Comparison of ENCODE assay signal across 12 mouse cellular contexts in the genomic region with DNA sequence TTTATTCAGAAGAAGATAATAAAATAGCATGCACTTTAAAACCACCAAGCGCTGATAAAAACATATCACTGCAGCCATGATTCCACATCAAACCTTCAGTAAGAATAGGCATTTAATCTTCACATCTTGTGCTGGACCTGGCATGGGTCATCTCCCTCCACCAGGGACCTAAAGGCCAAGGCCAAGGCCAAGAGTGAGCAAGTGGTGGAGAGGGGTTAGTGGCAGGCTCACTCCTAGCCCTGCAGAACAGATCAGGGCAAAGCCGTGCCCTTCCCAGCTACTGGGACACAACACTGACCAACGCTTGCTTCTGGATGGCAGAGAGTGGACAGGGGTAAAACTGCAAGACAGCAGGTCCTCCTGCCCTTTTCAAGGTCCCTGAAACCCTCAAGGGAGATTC. TPM values are rescaled to one million over a fixed set of nuclear protein-coding genes. Genes with fewer than 3 reads are reported as not detected.
DNase-seq lines count a peak whose midpoint lies in the region; ATAC-seq and TF ChIP-seq lines count a peak whose summit lies in the region.
"Had no signal": no experiment of that assay in that cellular context is flagged by ENCODE, and none has a peak within 500 bp of the region (broad histone marks: within the 10 kb centered on the region; RNA-seq: fewer than 3 reads in every experiment).

No protein-coding gene starts in this region.

- TF ChIP-seq CTCF in stomach, postnatal 0 days (IDR thresholded peaks at IDR 0.05; ENCODE audit: low read depth): no peak

- peaks cover 32% of the 10 kb centered on the region for H3K4me1 ChIP-seq in hindbrain, embryonic 12.5 days
- H3K4me1 ChIP-seq in hindbrain, embryonic 11.5 days (replicated peaks; ENCODE audit: control insufficient read depth, insufficient read depth, low read length): 0 out of 2 replicates have a peak, but pooled peaks cover 4% of the 10 kb centered on the region
- H3K4me1 ChIP-seq in midbrain, embryonic 16.5 days (ENCODE audit: control insufficient read depth, insufficient read depth, low read length): peaks cover 29% of the 10 kb centered on the region
- H3K4me1 ChIP-seq in midbrain, embryonic 10.5 days: peaks cover 39% of the 10 kb centered on the region
- peaks cover 34% of the 10 kb centered on the region for H3K4me1 ChIP-seq in embryonic facial prominence, embryonic 15.5 days
- H3K4me1 ChIP-seq in stomach, postnatal 0 days (replicated peaks; ENCODE audit: control insufficient read depth, insufficient read depth): peaks cover 8% of the 10 kb centered on the region; the same call in 1 of the 2 replicates
- peaks cover 34% of the 10 kb centered on the region for H3K4me1 ChIP-seq in heart, embryonic 10.5 days
- H3K4me1 ChIP-seq: liver, embryonic 15.5 days had no signal

- no peak for DNase-seq in hindbrain, embryonic 11.5 days (ENCODE audit: low spot score)
- no peak for DNase-seq in midbrain, embryonic 10.5 days (ENCODE audit: low spot score)
- DNase-seq in stomach, postnatal 0 days (ENCODE audit: low spot score): no peak
- no peak for DNase-seq in heart, embryonic 10.5 days (ENCODE audit: low spot score)
- DNase-seq: right cerebral cortex, postnatal 25 days; thymus, postnatal 4 days had no signal

- H3K9me3 ChIP-seq in hindbrain, embryonic 12.5 days (replicated peaks): no peaks in the 10 kb centered on the region
- no peaks in the 10 kb centered on the region for H3K9me3 ChIP-seq in hindbrain, embryonic 11.5 days (ENCODE audit: control insufficient read depth, low read length)
- no peaks in the 10 kb centered on the region for H3K9me3 ChIP-seq in midbrain, embryonic 16.5 days (replicated peaks; ENCODE audit: control insufficient read depth, low read length, poor library complexity, severe bottlenecking)
- H3K9me3 ChIP-seq in midbrain, embryonic 10.5 days (replicated peaks): no peaks in the 10 kb centered on the region
- H3K9me3 ChIP-seq in embryonic facial prominence, embryonic 15.5 days (replicated peaks): no peaks in the 10 kb centered on the region
- H3K9me3 ChIP-seq in stomach, postnatal 0 days (ENCODE audit: control insufficient read depth, low read length): no peaks in the 10 kb centered on the region
- H3K9me3 ChIP-seq in heart, embryonic 10.5 days: no peaks in the 10 kb centered on the region
- H3K9me3 ChIP-seq: liver, embryonic 15.5 days had no signal

- WGBS in hindbrain, embryonic 12.5 days: 95% methylated on average over 3 of the region's 3 CpGs
- WGBS in hindbrain, embryonic 11.5 days: 84% methylated on average over 3 of the region's 3 CpGs
- 91% methylated on average over 3 of the region's 3 CpGs for WGBS in midbrain, embryonic 16.5 days
- WGBS in midbrain, embryonic 10.5 days: 89% methylated on average over 3 of the region's 3 CpGs
- whole genome bisulfite sequencing in embryonic facial prominence, embryonic 15.5 days: 84% methylated on average over 3 of the region's 3 CpGs
- 80% methylated on average over 3 of the region's 3 CpGs for whole genome bisulfite sequencing in stomach, postnatal 0 days
- WGBS in heart, embryonic 10.5 days: 86% methylated on average over 3 of the region's 3 CpGs

- no peak overlapping the region for H3K4me2 ChIP-seq in hindbrain, embryonic 12.5 days (replicated peaks)
- H3K4me2 ChIP-seq in hindbrain, embryonic 11.5 days (replicated peaks; ENCODE audit: low read depth, low read length): no peak overlapping the region
- H3K4me2 ChIP-seq in midbrain, embryonic 16.5 days (ENCODE audit: low read length): no peak overlapping the region
- no peak overlapping the region for H3K4me2 ChIP-seq in embryonic facial prominence, embryonic 15.5 days (replicated peaks)
- H3K4me2 ChIP-seq in stomach, postnatal 0 days (replicated peaks; ENCODE audit: low read depth): no peak overlapping the region
- H3K4me2 ChIP-seq: liver, embryonic 15.5 days had no signal

- no peaks in the 10 kb centered on the region for H3K27me3 ChIP-seq in hindbrain, embryonic 12.5 days
- H3K27me3 ChIP-seq in hindbrain, embryonic 11.5 days (ENCODE audit: control insufficient read depth, insufficient read depth, low read length): no peaks in the 10 kb centered on the region
- no peaks in the 10 kb centered on the region for H3K27me3 ChIP-seq in midbrain, embryonic 16.5 days (ENCODE audit: control insufficient read depth, insufficient read depth, low read depth, low read length)
- 0 out of 2 replicates have a peak, but pooled peaks cover 4% of the 10 kb centered on the region for H3K27me3 ChIP-seq in midbrain, embryonic 10.5 days (ENCODE audit: low read depth, poor library complexity, severe bottlenecking)
- no peaks in the 10 kb centered on the region for H3K27me3 ChIP-seq in embryonic facial prominence, embryonic 15.5 days
- no peaks in the 10 kb centered on the region for H3K27me3 ChIP-seq in stomach, postnatal 0 days (ENCODE audit: control insufficient read depth, insufficient read depth, low read length)
- H3K27me3 ChIP-seq in heart, embryonic 10.5 days (ENCODE audit: insufficient read depth, poor library complexity, severe bottlenecking): no peaks in the 10 kb centered on the region

- peaks cover 55% of the 10 kb centered on the region for H3K36me3 ChIP-seq in hindbrain, embryonic 12.5 days
- peaks cover 8% of the 10 kb centered on the region; the same call in 1 of the 2 replicates for H3K36me3 ChIP-seq in hindbrain, embryonic 11.5 days (ENCODE audit: control insufficient read depth, insufficient read depth, low read length)
- peaks cover 29% of the 10 kb centered on the region for H3K36me3 ChIP-seq in midbrain, embryonic 16.5 days (ENCODE audit: control insufficient read depth, insufficient read depth, low read length)
- peaks cover 66% of the 10 kb centered on the region for H3K36me3 ChIP-seq in midbrain, embryonic 10.5 days
- peaks cover 49% of the 10 kb centered on the region for H3K36me3 ChIP-seq in embryonic facial prominence, embryonic 15.5 days
- H3K36me3 ChIP-seq in stomach, postnatal 0 days (ENCODE audit: control insufficient read depth, insufficient read depth, low read length): peaks cover 19% of the 10 kb centered on the region
- H3K36me3 ChIP-seq in heart, embryonic 10.5 days: peaks cover 54% of the 10 kb centered on the region

- H3K27ac ChIP-seq in hindbrain, embryonic 12.5 days: no peak overlapping the region
- H3K27ac ChIP-seq in hindbrain, embryonic 11.5 days (ENCODE audit: low read depth, low read length): no peak overlapping the region
- H3K27ac ChIP-seq in midbrain, embryonic 16.5 days (ENCODE audit: low read length): peak overlapping the region; percentile 95; the same call in 1 of the 2 replicates
- H3K27ac ChIP-seq in midbrain, embryonic 10.5 days (replicated peaks): no peak overlapping the region
- H3K27ac ChIP-seq in embryonic facial prominence, embryonic 15.5 days (replicated peaks): peak overlapping the region; percentile 55
- H3K27ac ChIP-seq in stomach, postnatal 0 days (replicated peaks): 0 out of 2 replicates have a peak overlapping the region, but pooled peaks have one; percentile 25
- no peak overlapping the region for H3K27ac ChIP-seq in heart, embryonic 10.5 days
- H3K27ac ChIP-seq: liver, embryonic 15.5 days had no signal

- no peak overlapping the region for H3K4me3 ChIP-seq in hindbrain, embryonic 12.5 days
- H3K4me3 ChIP-seq in hindbrain, embryonic 11.5 days (ENCODE audit: low read depth, low read length): no peak overlapping the region
- no peak overlapping the region for H3K4me3 ChIP-seq in midbrain, embryonic 16.5 days (ENCODE audit: low read depth, low read length)
- H3K4me3 ChIP-seq in midbrain, embryonic 10.5 days: no peak overlapping the region
- H3K4me3 ChIP-seq in embryonic facial prominence, embryonic 15.5 days (replicated peaks): no peak overlapping the region
- no peak overlapping the region for H3K4me3 ChIP-seq in stomach, postnatal 0 days (ENCODE audit: low read depth, low read length)
- H3K4me3 ChIP-seq in heart, embryonic 10.5 days: no peak overlapping the region
- H3K4me3 ChIP-seq: liver, embryonic 15.5 days had no signal

- H3K9ac ChIP-seq in hindbrain, embryonic 12.5 days: 0 out of 2 replicates have a peak overlapping the region, but pooled peaks have one; percentile 13
- H3K9ac ChIP-seq in hindbrain, embryonic 11.5 days (ENCODE audit: low read depth, low read length): no peak overlapping the region
- no peak overlapping the region for H3K9ac ChIP-seq in midbrain, embryonic 16.5 days (ENCODE audit: low read depth, low read length)
- H3K9ac ChIP-seq in embryonic facial prominence, embryonic 15.5 days: no peak overlapping the region
- peak overlapping the region; percentile 18; the same call in 1 of the 2 replicates for H3K9ac ChIP-seq in stomach, postnatal 0 days (ENCODE audit: low read length)
- H3K9ac ChIP-seq: liver, embryonic 15.5 days had no signal

- no peak for ATAC-seq in hindbrain, embryonic 12.5 days (ENCODE audit: low FRiP score)
- ATAC-seq in hindbrain, embryonic 11.5 days (ENCODE audit: low FRiP score): no peak
- ATAC-seq in midbrain, embryonic 16.5 days: no peak
- no peak for ATAC-seq in embryonic facial prominence, embryonic 15.5 days (ENCODE audit: insufficient number of reproducible peaks, low FRiP score, low TSS enrichment, low read depth)
- no peak for ATAC-seq in stomach, postnatal 0 days (ENCODE audit: low FRiP score, low TSS enrichment)
- ATAC-seq: inflammation-experienced regulatory T-cells, adult 6 months had no signal

- no peak for TF ChIP-seq EP300 in stomach, postnatal 0 days (optimal IDR thresholded peaks at IDR 0.05)

RNA-seq across cellular contexts. Expression of a gene that starts 0.9 kb away (rescaled TPM):
- 147 and 151 TPM in 2 replicates for polyA plus RNA-seq in hindbrain, embryonic 12.5 days (2016; fragmentation: Nextera tagmentation; extraction: Ambion mirVana)
- 56.2 and 61.3 TPM in 2 replicates for polyA plus RNA-seq in hindbrain, embryonic 11.5 days (2014; fragmentation: Nextera tagmentation; extraction: Ambion mirVana)
- 242 and 267 TPM in 2 replicates for polyA plus RNA-seq in midbrain, embryonic 16.5 days (2015; fragmentation: Nextera tagmentation; extraction: Ambion mirVana)
- 111 and 122 TPM in 2 replicates for polyA plus RNA-seq in midbrain, embryonic 10.5 days (2016; fragmentation: Nextera tagmentation; extraction: Ambion mirVana)
- 82.1 and 82.5 TPM in 2 replicates for polyA plus RNA-seq in embryonic facial prominence, embryonic 15.5 days (2015; fragmentation: Nextera tagmentation; extraction: Ambion mirVana)
- 19.1 and 20.8 TPM in 2 replicates for polyA plus RNA-seq in stomach, postnatal 0 days (2015; fragmentation: Nextera tagmentation; extraction: Ambion mirVana)
- 63.8 and 77.5 TPM in 2 replicates for polyA plus RNA-seq in heart, embryonic 10.5 days (2016; fragmentation: Nextera tagmentation; extraction: Ambion mirVana)

RNA-seq across cellular contexts. Expression of a gene that starts 11.1 kb away (rescaled TPM):
- polyA plus RNA-seq in hindbrain, embryonic 12.5 days (2016; fragmentation: Nextera tagmentation; extraction: Ambion mirVana): 46.0 and 46.2 TPM in 2 replicates
- polyA plus RNA-seq in hindbrain, embryonic 11.5 days (2014; fragmentation: Nextera tagmentation; extraction: Ambion mirVana): 44.1 and 44.9 TPM in 2 replicates
- polyA plus RNA-seq in midbrain, embryonic 16.5 days (2015; fragmentation: Nextera tagmentation; extraction: Ambion mirVana): 47.0 TPM in 2 replicates
- polyA plus RNA-seq in midbrain, embryonic 10.5 days (2016; fragmentation: Nextera tagmentation; extraction: Ambion mirVana): 50.1 and 53.0 TPM in 2 replicates
- 133 and 139 TPM in 2 replicates for polyA plus RNA-seq in embryonic facial prominence, embryonic 15.5 days (2015; fragmentation: Nextera tagmentation; extraction: Ambion mirVana)
- 176 and 186 TPM in 2 replicates for polyA plus RNA-seq in stomach, postnatal 0 days (2015; fragmentation: Nextera tagmentation; extraction: Ambion mirVana)
- polyA plus RNA-seq in heart, embryonic 10.5 days (2016; fragmentation: Nextera tagmentation; extraction: Ambion mirVana): 67.8 and 68.2 TPM in 2 replicates

RNA-seq across cellular contexts. Expression of a gene that starts 24.4 kb away (rescaled TPM):
- 37.3 and 37.7 TPM in 2 replicates for polyA plus RNA-seq in hindbrain, embryonic 12.5 days (2016; fragmentation: Nextera tagmentation; extraction: Ambion mirVana)
- 50.4 and 58.6 TPM in 2 replicates for polyA plus RNA-seq in hindbrain, embryonic 11.5 days (2014; fragmentation: Nextera tagmentation; extraction: Ambion mirVana)
- 38.9 and 40.1 TPM in 2 replicates for polyA plus RNA-seq in midbrain, embryonic 16.5 days (2015; fragmentation: Nextera tagmentation; extraction: Ambion mirVana)
- 35.8 and 37.2 TPM in 2 replicates for polyA plus RNA-seq in midbrain, embryonic 10.5 days (2016; fragmentation: Nextera tagmentation; extraction: Ambion mirVana)
- 45.2 and 49.4 TPM in 2 replicates for polyA plus RNA-seq in embryonic facial prominence, embryonic 15.5 days (2015; fragmentation: Nextera tagmentation; extraction: Ambion mirVana)
- polyA plus RNA-seq in stomach, postnatal 0 days (2015; fragmentation: Nextera tagmentation; extraction: Ambion mirVana): 17.6 and 19.5 TPM in 2 replicates
- 21.3 and 48.5 TPM in 2 replicates for polyA plus RNA-seq in heart, embryonic 10.5 days (2016; fragmentation: Nextera tagmentation; extraction: Ambion mirVana)

RNA-seq across cellular contexts. Expression of a gene that starts 31.1 kb away (rescaled TPM):
- polyA plus RNA-seq in hindbrain, embryonic 12.5 days (2016; fragmentation: Nextera tagmentation; extraction: Ambion mirVana): 0.26 and 0.51 TPM in 2 replicates
- 0.13 and 0.37 TPM in 2 replicates for polyA plus RNA-seq in hindbrain, embryonic 11.5 days (2014; fragmentation: Nextera tagmentation; extraction: Ambion mirVana)
- 0.27 and 0.30 TPM in 2 replicates for polyA plus RNA-seq in midbrain, embryonic 16.5 days (2015; fragmentation: Nextera tagmentation; extraction: Ambion mirVana)
- 0.20 TPM in 2 replicates for polyA plus RNA-seq in midbrain, embryonic 10.5 days (2016; fragmentation: Nextera tagmentation; extraction: Ambion mirVana)
- polyA plus RNA-seq in embryonic facial prominence, embryonic 15.5 days (2015; fragmentation: Nextera tagmentation; extraction: Ambion mirVana): 2.0 and 2.3 TPM in 2 replicates
- polyA plus RNA-seq in stomach, postnatal 0 days (2015; fragmentation: Nextera tagmentation; extraction: Ambion mirVana): 4.0 and 5.2 TPM in 2 replicates
- polyA plus RNA-seq in heart, embryonic 10.5 days (2016; fragmentation: Nextera tagmentation; extraction: Ambion mirVana): 0.16 and 0.22 TPM in 2 replicates

RNA-seq across cellular contexts. Expression of a gene that starts 40.8 kb away (rescaled TPM):
- not detected in 2 replicates for polyA plus RNA-seq in hindbrain, embryonic 12.5 days (2016; fragmentation: Nextera tagmentation; extraction: Ambion mirVana)
- polyA plus RNA-seq in hindbrain, embryonic 11.5 days (2014; fragmentation: Nextera tagmentation; extraction: Ambion mirVana): not detected in 2 replicates
- polyA plus RNA-seq in midbrain, embryonic 16.5 days (2015; fragmentation: Nextera tagmentation; extraction: Ambion mirVana): 0.06 TPM in 1 of 2 replicates, not detected in the other
- not detected in 2 replicates for polyA plus RNA-seq in midbrain, embryonic 10.5 days (2016; fragmentation: Nextera tagmentation; extraction: Ambion mirVana)
- 0.05 TPM in 1 of 2 replicates, not detected in the other for polyA plus RNA-seq in embryonic facial prominence, embryonic 15.5 days (2015; fragmentation: Nextera tagmentation; extraction: Ambion mirVana)
- 0.06 and 0.07 TPM in 2 replicates for polyA plus RNA-seq in stomach, postnatal 0 days (2015; fragmentation: Nextera tagmentation; extraction: Ambion mirVana)
- 0.06 TPM in 1 of 2 replicates, not detected in the other for polyA plus RNA-seq in heart, embryonic 10.5 days (2016; fragmentation: Nextera tagmentation; extraction: Ambion mirVana)
- polyA plus RNA-seq: heart, embryonic 14.5 days; liver, embryonic 15.5 days had no signal

Comparison
In these comparisons a context has a peak if more than half of its experiments do, and no peak if none do; other contexts are left out.
1. H3K27ac ChIP-seq: peak in midbrain, embryonic 16.5 days (single experiment), embryonic facial prominence, embryonic 15.5 days (single experiment) and stomach, postnatal 0 days (single experiment); none in hindbrain, embryonic 12.5 days (single experiment), hindbrain, embryonic 11.5 days (single experiment), midbrain, embryonic 10.5 days (single experiment) and heart, embryonic 10.5 days (single experiment).
2. H3K9ac ChIP-seq: peak in hindbrain, embryonic 12.5 days (single experiment) and stomach, postnatal 0 days (single experiment); none in hindbrain, embryonic 11.5 days (single experiment), midbrain, embryonic 16.5 days (single experiment) and embryonic facial prominence, embryonic 15.5 days (single experiment).